Mouse (Mus musculus): ENCODE data around the gene Tbpl2.

GRCm38 (mm10) chr2:24040531-24040930 is 55.9 kb downstream of the Tbpl2 start:
- TF ChIP-seq MAX (IDR thresholded peaks at IDR 0.05; ENCODE audit: low read depth) (no peak), USF1 (IDR thresholded peaks at IDR 0.05; ENCODE audit: low read depth) (no peak)

All from myocyte (in vitro differentiated cells).